Mouse (Mus musculus) midbrain, embryonic 14.5 days (tissue): ENCODE measurements around the gene Ttc5. TPM values are rescaled to one million over a fixed set of nuclear protein-coding genes. Genes with fewer than 3 reads are reported as not detected.

Experiments
- ATAC-seq: fragments of 200-750 bp; cut with Nextera tagmentation; 2 replicates; pipeline ENCODE4 v1.8.0; 2017; ENCODE audit warnings: moderate number of reproducible peaks, moderate library complexity; ENCODE audit not compliant: low FRiP score, low TSS enrichment
- DNase-seq: peaks from one replicate; pipeline ENCODE4 v3.0.0-alpha.2; 2015
- H3K27ac ChIP-seq: fragments of 300-500 bp; sonication (generic); replicated peaks from 2 replicates; pipeline ENCODE4 v1.5.1; 2014; ENCODE audit warnings: mild to moderate bottlenecking, low read depth, low read length, moderate library complexity
- H3K27me3 ChIP-seq: fragments of 300-500 bp; sonication (generic); 2 replicates; pipeline ENCODE4 v1.6.1; 2014; ENCODE audit warnings: low read length, control low read depth, mixed read lengths; ENCODE audit not compliant: control insufficient read depth, insufficient read depth
- H3K36me3 ChIP-seq: fragments of 300-500 bp; sonication (generic); 2 replicates; pipeline ENCODE4 v1.6.1; 2014; ENCODE audit warnings: low read length, control low read depth; ENCODE audit not compliant: control insufficient read depth, insufficient read depth
- H3K4me1 ChIP-seq: fragments of 300-500 bp; sonication (generic); 2 replicates; pipeline ENCODE4 v1.6.1; 2014; ENCODE audit warnings: mild to moderate bottlenecking, antibody characterized with exemption, low read length, control low read depth; ENCODE audit not compliant: control insufficient read depth, insufficient read depth
- H3K4me2 ChIP-seq: fragments of 300-500 bp; sonication (generic); 2 replicates; pipeline ENCODE4 v1.6.1; 2014; ENCODE audit warnings: mild to moderate bottlenecking, low read length, moderate library complexity
- H3K4me3 ChIP-seq: fragments of 300-500 bp; sonication (generic); replicated peaks from 2 replicates; pipeline ENCODE4 v1.5.1; 2014; ENCODE audit warnings: low read depth, low read length
- H3K9ac ChIP-seq: fragments of 300-500 bp; sonication (generic); replicated peaks from 2 replicates; pipeline ENCODE4 v1.6.1; 2014; ENCODE audit warnings: mild to moderate bottlenecking, low read length, moderate library complexity
- H3K9me3 ChIP-seq: fragments of 300-500 bp; sonication (generic); 2 replicates; pipeline ENCODE4 v1.6.1; 2016; ENCODE audit warnings: low read length, control low read depth, mixed read lengths; ENCODE audit not compliant: control insufficient read depth
- WGBS: fragments of 180-500 bp; shearing (Covaris S2); extraction: QIAGEN DNeasy Blood & Tissue Kit; methylation state at CpG from one replicate; pipeline ENCODE4 v1.1.7; 2014; 5-methylcytosine and 5-hydroxymethylcytosine counted together
- polyA plus RNA-seq: library from polyadenylated mRNA; unstranded; fragments of >200 nt; fragmentation: Nextera tagmentation; extraction: Ambion mirVana; gene quantifications from 2 replicates; pipeline ENCODE4 v1.2.1, GENCODE M21; 2014

The Ttc5 gene
- polyA plus RNA-seq, 1 experiment from 2014 or later: 138 TPM

- no peak for ATAC-seq
- no peaks in the 10 kb centered on the region for H3K4me1 ChIP-seq
- 94% methylated on average over 24 of the region's 24 CpGs for WGBS
Measured at GRCm38 (mm10) chr14:50795261-50795935, 10.1 kb upstream of the Ttc5 start.

DNA sequence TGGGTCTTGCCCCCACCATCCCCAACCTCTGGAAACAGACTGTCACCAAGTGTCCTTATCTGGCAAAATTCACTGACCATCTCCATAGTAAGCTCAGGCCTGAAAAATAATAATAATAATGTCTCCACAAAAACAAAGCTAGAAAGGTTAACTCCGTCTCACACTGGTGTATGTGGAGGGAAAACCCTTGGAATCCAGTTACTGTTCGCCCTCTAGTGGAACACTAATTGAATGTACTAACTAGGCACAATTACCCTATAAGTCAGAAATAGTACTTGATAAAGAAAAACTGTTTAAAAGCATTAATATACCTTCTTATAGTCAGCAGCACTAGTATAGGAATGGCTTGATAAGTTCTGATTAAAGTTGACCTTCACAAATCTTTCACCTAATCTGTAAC lies 2.8 kb upstream of the Ttc5 start:
- no peak overlapping the region for H3K4me2 ChIP-seq
- no peak overlapping the region for H3K9ac ChIP-seq
- H3K36me3 ChIP-seq: no peaks in the 10 kb centered on the region
- no peak for ATAC-seq
- H3K4me3 ChIP-seq: no peak overlapping the region
- no peak overlapping the region for H3K27ac ChIP-seq
- H3K9me3 ChIP-seq: no peaks in the 10 kb centered on the region
- 9% methylated on average over 2 of the region's 2 CpGs for WGBS
- DNase-seq: peak; percentile 59
- peaks cover 2% of the 10 kb centered on the region; the same call in 1 of the 2 replicates for H3K4me1 ChIP-seq
- H3K27me3 ChIP-seq: no peaks in the 10 kb centered on the region

More at GRCm38 (mm10) chr14:50795261-50795935, 10.1 kb upstream of the Ttc5 start:
- no peak for DNase-seq
- H3K4me3 ChIP-seq: no peak overlapping the region
- no peak overlapping the region for H3K9ac ChIP-seq
- H3K27me3 ChIP-seq: no peaks in the 10 kb centered on the region
- no peaks in the 10 kb centered on the region for H3K9me3 ChIP-seq
- H3K27ac ChIP-seq: no peak overlapping the region
- H3K36me3 ChIP-seq: no peaks in the 10 kb centered on the region
- H3K4me2 ChIP-seq: no peak overlapping the region

DNA sequence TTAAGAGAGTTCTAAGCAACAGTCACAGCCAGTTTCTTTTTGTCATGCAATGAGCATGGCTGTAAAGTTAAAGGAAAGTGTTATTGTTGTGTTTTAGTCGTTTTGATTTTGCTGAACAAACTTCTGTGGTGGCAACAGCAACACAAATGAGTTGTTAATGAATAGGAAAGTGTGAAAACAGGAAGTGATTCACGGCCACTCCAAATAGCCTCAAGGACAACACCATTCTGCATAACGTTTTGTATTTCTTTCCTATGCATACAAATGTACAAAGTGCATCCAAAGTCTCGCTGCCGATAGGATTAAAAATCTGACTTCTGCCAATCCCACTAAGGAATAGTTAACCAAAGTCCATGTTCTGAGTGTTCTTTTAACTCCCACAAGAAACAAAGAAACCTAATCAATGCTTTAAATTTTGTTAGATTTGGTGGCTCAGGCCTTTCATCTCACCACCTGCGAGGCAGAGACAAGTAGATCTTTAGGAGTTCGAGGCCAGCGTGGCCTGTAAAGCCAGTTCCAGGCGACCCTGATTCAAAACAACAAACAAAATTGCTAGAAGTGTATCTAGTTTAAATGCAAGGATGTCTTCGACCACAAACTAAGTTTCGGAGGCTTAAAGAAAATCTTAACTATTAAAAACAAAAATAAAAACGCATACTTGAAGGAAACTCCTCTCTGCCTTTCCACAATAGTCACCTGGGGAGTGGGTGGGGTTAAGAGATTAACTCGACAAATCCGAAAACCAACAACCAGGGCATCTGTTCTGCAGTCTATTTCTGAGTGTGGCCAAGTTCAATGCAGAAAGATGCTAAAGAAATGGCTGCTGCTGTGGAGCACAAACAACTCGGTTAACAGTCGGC lies 698 bp downstream of the Ttc5 start:
- no peaks in the 10 kb centered on the region for H3K9me3 ChIP-seq
- ATAC-seq (no peak), DNase-seq (peak; percentile 50)
- no peaks in the 10 kb centered on the region for H3K27me3 ChIP-seq
- peaks cover 4% of the 10 kb centered on the region; the same call in 1 of the 2 replicates for H3K4me1 ChIP-seq
- H3K4me2 ChIP-seq: peak overlapping the region; percentile 59
- WGBS: 28% methylated on average over 16 of the region's 16 CpGs
- H3K4me3 ChIP-seq: peak overlapping the region; percentile 75
- peak overlapping the region; percentile 71 for H3K9ac ChIP-seq
- peaks cover 12% of the 10 kb centered on the region for H3K36me3 ChIP-seq
- H3K27ac ChIP-seq: peak overlapping the region; percentile 85

DNA sequence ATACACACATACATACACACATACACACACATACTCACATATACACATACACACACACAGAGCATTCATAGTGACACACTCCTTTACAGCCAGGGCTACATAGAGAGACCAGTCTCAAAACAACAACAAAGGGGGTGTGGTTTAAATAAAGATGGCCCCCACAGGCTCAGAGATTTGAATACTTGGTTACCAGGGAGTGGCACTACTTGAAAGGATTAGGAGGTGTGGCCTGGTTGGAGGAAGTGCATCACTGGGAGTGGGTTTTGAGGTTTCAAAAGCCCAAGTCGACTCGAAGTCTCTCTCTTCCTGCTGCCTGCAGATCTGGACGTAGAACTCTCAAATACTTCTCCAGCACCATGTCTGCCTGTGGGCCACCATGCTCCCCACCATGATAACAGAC lies 3.2 kb downstream of the Ttc5 start:
- no peak overlapping the region for H3K4me3 ChIP-seq
- no peaks in the 10 kb centered on the region for H3K9me3 ChIP-seq
- H3K27ac ChIP-seq: no peak overlapping the region
- no peaks in the 10 kb centered on the region for H3K27me3 ChIP-seq
- DNase-seq (no peak), ATAC-seq (no peak)
- no peak overlapping the region for H3K9ac ChIP-seq
- H3K36me3 ChIP-seq: peaks cover 20% of the 10 kb centered on the region
- 92% methylated on average over 3 of the region's 3 CpGs for WGBS
- peaks cover 4% of the 10 kb centered on the region; the same call in 1 of the 2 replicates for H3K4me1 ChIP-seq
- no peak overlapping the region for H3K4me2 ChIP-seq

DNA sequence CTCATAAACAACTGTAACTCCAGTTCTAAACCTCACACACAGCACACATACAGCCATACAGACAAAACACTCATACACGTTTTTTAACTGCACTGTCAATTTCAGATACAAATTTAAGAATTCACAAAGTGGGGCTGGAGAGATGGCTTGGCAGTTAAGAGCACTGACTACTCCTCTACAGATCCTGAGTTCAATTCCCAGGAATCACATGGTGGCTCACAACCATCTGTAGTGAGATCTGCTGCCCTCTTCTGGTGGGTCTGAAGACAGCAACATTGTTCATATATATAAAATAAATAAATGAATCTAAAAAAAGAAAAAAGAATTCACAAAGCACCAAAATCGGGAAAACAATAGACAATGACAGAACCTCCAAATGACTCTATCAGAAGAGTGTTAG lies 14.0 kb downstream of the Ttc5 start:
- Histone ChIP-seq H3K4me2 (no peak overlapping the region), H3K9me3 (no peaks in the 10 kb centered on the region), H3K27me3 (no peaks in the 10 kb centered on the region), H3K36me3 (peaks cover 82% of the 10 kb centered on the region), H3K4me1 (no peaks in the 10 kb centered on the region), H3K4me3 (no peak overlapping the region), H3K9ac (no peak overlapping the region), H3K27ac (no peak overlapping the region)
- DNase-seq (peak; percentile 26), ATAC-seq (no peak)
- WGBS: 90% methylated on average over 2 of the region's 2 CpGs

DNA sequence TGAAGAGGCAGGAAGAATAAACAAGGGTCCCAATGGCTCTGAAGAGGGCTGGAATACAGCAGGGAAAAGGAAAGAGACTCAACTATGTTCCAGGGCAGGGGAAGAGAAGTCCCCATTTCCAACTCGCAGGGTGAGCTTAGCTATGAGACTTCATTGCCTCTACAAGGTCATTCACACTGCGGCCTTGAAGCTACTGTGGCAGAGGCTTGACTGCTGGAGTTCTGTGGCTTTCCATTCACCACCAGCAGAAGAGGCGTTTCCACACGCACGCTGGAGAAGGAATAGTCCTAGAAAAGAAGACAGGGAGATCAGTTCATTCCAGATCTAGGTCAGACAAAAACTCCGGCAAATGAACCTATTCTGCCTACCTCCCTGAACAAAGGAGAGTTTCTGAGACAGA lies 19.6 kb downstream of the Ttc5 start:
- WGBS: 90% methylated on average over 6 of the region's 6 CpGs
- no peaks in the 10 kb centered on the region for H3K4me1 ChIP-seq
- no peak overlapping the region for H3K9ac ChIP-seq
- no peak overlapping the region for H3K4me3 ChIP-seq
- DNase-seq (no peak), ATAC-seq (no peak)
- H3K27ac ChIP-seq: no peak overlapping the region
- peaks cover 59% of the 10 kb centered on the region for H3K36me3 ChIP-seq
- H3K4me2 ChIP-seq: no peak overlapping the region
- no peaks in the 10 kb centered on the region for H3K9me3 ChIP-seq
- no peaks in the 10 kb centered on the region for H3K27me3 ChIP-seq

DNA sequence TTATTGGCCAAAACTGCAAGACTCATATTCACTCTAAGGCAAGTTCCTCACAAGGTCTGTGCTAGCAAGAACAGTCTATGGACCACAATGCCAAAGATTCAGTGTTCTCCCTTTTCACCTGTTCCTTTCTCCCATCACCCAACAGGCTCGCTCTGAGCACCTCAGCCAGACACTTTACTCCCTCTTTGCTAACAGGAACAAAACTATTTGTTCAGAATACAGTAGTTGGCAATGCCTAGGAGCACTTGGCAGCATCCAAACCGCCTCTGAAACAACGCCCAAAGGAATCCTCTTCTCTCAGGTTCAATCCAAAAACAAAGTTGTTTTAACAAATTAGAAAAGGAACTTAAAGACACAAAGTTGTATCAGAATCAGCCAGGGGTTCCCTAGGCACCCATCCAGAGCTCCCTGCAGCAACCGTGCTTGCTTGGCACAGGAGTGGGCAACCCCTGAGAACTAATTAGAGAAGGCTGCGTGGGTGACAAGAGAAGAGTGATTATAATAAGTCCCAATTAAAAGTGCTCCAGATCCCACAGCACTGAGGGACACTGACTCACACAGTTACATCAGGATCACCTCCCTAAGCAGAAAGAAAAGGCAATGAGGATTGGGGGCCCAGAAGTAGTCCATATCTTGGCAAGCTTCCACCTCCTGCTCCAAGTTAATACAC lies 26.8 kb downstream of the Ttc5 start:
- H3K36me3 ChIP-seq: peaks cover 5% of the 10 kb centered on the region; the same call in 1 of the 2 replicates
- no peak overlapping the region for H3K27ac ChIP-seq
- no peak for ATAC-seq
- H3K27me3 ChIP-seq: no peaks in the 10 kb centered on the region
- H3K9ac ChIP-seq: no peak overlapping the region
- H3K4me3 ChIP-seq: no peak overlapping the region
- no peaks in the 10 kb centered on the region for H3K9me3 ChIP-seq
- WGBS: 77% methylated on average over 5 of the region's 5 CpGs
- H3K4me2 ChIP-seq: no peak overlapping the region
- DNase-seq: no peak
- H3K4me1 ChIP-seq: no peaks in the 10 kb centered on the region

GRCm38 (mm10) chr14:50744994-50745393 lies 40.3 kb downstream of the Ttc5 start, which contains the start of gene Olfr749:
Olfr749 (minus strand) TSS chr14:50745094.
- no peak within 1 kb of the TSS for H3K4me3 ChIP-seq
- no peaks in the 10 kb centered on the region for H3K9me3 ChIP-seq
- no peaks in the 10 kb centered on the region for H3K36me3 ChIP-seq
- no peak within 1 kb of the TSS for H3K9ac ChIP-seq
- H3K4me1 ChIP-seq: no peaks in the 10 kb centered on the region
- no peak for ATAC-seq
- no peak for DNase-seq
- no peak within 1 kb of the TSS for H3K27ac ChIP-seq
- H3K27me3 ChIP-seq: no peaks in the 10 kb centered on the region
- H3K4me2 ChIP-seq: no peak within 1 kb of the TSS
